Mouse (Mus musculus): Measurements from ENCODE around the gene Dlx5.

The Dlx5 gene

GRCm38 (mm10) chr6:6859111-6859949 is 22.6 kb downstream of the Dlx5 start:
- no peak for DNase-seq

- DNase-seq = no peak
These were observed 23.3 kb downstream of the Dlx5 start for GRCm38 (mm10) chr6:6858571-6858970.

GRCm38 (mm10) chr6:6857766-6858165 is 24.1 kb downstream of the Dlx5 start:
- DNase-seq = no peak

GRCm38 (mm10) chr6:6856881-6857280 is 25.0 kb downstream of the Dlx5 start:
- no peak for DNase-seq

- DNase-seq = no peak
These were observed 25.6 kb downstream of the Dlx5 start for GRCm38 (mm10) chr6:6856316-6856715.

GRCm38 (mm10) chr6:6855746-6856185 is 26.1 kb downstream of the Dlx5 start:
- no peak for DNase-seq

- DNase-seq = no peak
These were observed 26.8 kb downstream of the Dlx5 start for GRCm38 (mm10) chr6:6854902-6855745.

- DNase-seq = no peak
These were observed 27.7 kb downstream of the Dlx5 start for GRCm38 (mm10) chr6:6854176-6854575.

- no peak for DNase-seq
These were observed 28.9 kb downstream of the Dlx5 start for GRCm38 (mm10) chr6:6852944-6853343.

GRCm38 (mm10) chr6:6851166-6851565 is 30.7 kb downstream of the Dlx5 start:
- DNase-seq = no peak

GRCm38 (mm10) chr6:6850324-6851060 is 31.4 kb downstream of the Dlx5 start:
- no peak for DNase-seq

- no peak for DNase-seq
These were observed 32.1 kb downstream of the Dlx5 start for GRCm38 (mm10) chr6:6849744-6850143.

- DNase-seq = no peak
These were observed 33.3 kb downstream of the Dlx5 start for GRCm38 (mm10) chr6:6848541-6848940.

GRCm38 (mm10) chr6:6833301-6833700 is 48.6 kb downstream of the Dlx5 start:
- no peak for DNase-seq

- no peak for DNase-seq
These were observed 51.4 kb downstream of the Dlx5 start for GRCm38 (mm10) chr6:6830446-6830845.
